Mouse (Mus musculus): Measurements from ENCODE around the gene Poldip3. TPM values are rescaled to one million over a fixed set of nuclear protein-coding genes. Genes with fewer than 3 reads are reported as not detected.

Gene Poldip3
- polyA plus RNA-seq, 1 experiment from 2014 or later, result 159 TPM

- Histone ChIP-seq H3K4me3 (no peak overlapping the region), H3K4me1 (peaks cover 24% of the 10 kb centered on the region), H3K36me3 (no peaks in the 10 kb centered on the region), H3K9me3 (no peaks in the 10 kb centered on the region), H3K4me2 (replicated peaks) (no peak overlapping the region), H3K27me3 (no peaks in the 10 kb centered on the region), H3K27ac (replicated peaks) (no peak overlapping the region), H3K9ac (replicated peaks) (no peak overlapping the region)
- 88% methylated on average over 8 of the region's 8 CpGs for WGBS
- ATAC-seq (replicated peaks), result no peak
These were observed 20.9 kb upstream of the Poldip3 start for GRCm38 (mm10) chr15:83169772-83170722.

GRCm38 (mm10) chr15:83168875-83169771, 19.9 kb upstream of the Poldip3 start:
- Histone ChIP-seq H3K4me3 (no peak overlapping the region), H3K4me2 (replicated peaks) (no peak overlapping the region)

GRCm38 (mm10) chr15:83168311-83168710, 19.1 kb upstream of the Poldip3 start:
- Histone ChIP-seq H3K9ac (replicated peaks) (no peak overlapping the region), H3K4me2 (replicated peaks) (no peak overlapping the region), H3K4me1 (peaks cover 24% of the 10 kb centered on the region), H3K27ac (replicated peaks) (no peak overlapping the region), H3K27me3 (no peaks in the 10 kb centered on the region), H3K36me3 (no peaks in the 10 kb centered on the region), H3K9me3 (no peaks in the 10 kb centered on the region), H3K4me3 (no peak overlapping the region)
- WGBS, result 94% methylated on average over 3 of the region's 3 CpGs
- no peak for ATAC-seq (replicated peaks)

More at GRCm38 (mm10) chr15:83168875-83169771, 19.9 kb upstream of the Poldip3 start:
- Histone ChIP-seq H3K4me1 (peaks cover 24% of the 10 kb centered on the region), H3K36me3 (no peaks in the 10 kb centered on the region), H3K9ac (replicated peaks) (no peak overlapping the region), H3K27me3 (no peaks in the 10 kb centered on the region), H3K27ac (replicated peaks) (no peak overlapping the region), H3K9me3 (no peaks in the 10 kb centered on the region)
- ATAC-seq (replicated peaks), result no peak
- 83% methylated on average over 7 of the region's 7 CpGs for WGBS

GRCm38 (mm10) chr15:83167550-83168065, 18.4 kb upstream of the Poldip3 start:
- no peak for ATAC-seq (replicated peaks)
- no peak overlapping the region for H3K4me3 ChIP-seq
- H3K36me3 ChIP-seq, result no peaks in the 10 kb centered on the region
- 93% methylated on average over 8 of the region's 8 CpGs for WGBS
- no peak overlapping the region for H3K27ac ChIP-seq (replicated peaks)
- no peaks in the 10 kb centered on the region for H3K9me3 ChIP-seq
- H3K27me3 ChIP-seq, result no peaks in the 10 kb centered on the region
- H3K4me2 ChIP-seq (replicated peaks), result no peak overlapping the region
- peaks cover 18% of the 10 kb centered on the region for H3K4me1 ChIP-seq
- H3K9ac ChIP-seq (replicated peaks), result no peak overlapping the region

GRCm38 (mm10) chr15:83167126-83167525, 17.9 kb upstream of the Poldip3 start:
- Histone ChIP-seq H3K4me3 (no peak overlapping the region), H3K27me3 (no peaks in the 10 kb centered on the region), H3K4me2 (replicated peaks) (no peak overlapping the region), H3K9me3 (no peaks in the 10 kb centered on the region), H3K4me1 (peaks cover 16% of the 10 kb centered on the region), H3K9ac (replicated peaks) (no peak overlapping the region), H3K27ac (replicated peaks) (no peak overlapping the region), H3K36me3 (no peaks in the 10 kb centered on the region)
- ATAC-seq (replicated peaks), result no peak
- WGBS, result 87% methylated on average over 5 of the region's 5 CpGs

GRCm38 (mm10) chr15:83166642-83167041, 17.5 kb upstream of the Poldip3 start:
- Histone ChIP-seq H3K4me3 (no peak overlapping the region), H3K4me2 (replicated peaks) (no peak overlapping the region), H3K9ac (replicated peaks) (no peak overlapping the region), H3K9me3 (no peaks in the 10 kb centered on the region), H3K27ac (replicated peaks) (no peak overlapping the region), H3K36me3 (no peaks in the 10 kb centered on the region), H3K27me3 (no peaks in the 10 kb centered on the region), H3K4me1 (peaks cover 16% of the 10 kb centered on the region)
- WGBS, result 83% methylated on average over 3 of the region's 3 CpGs
- no peak for ATAC-seq (replicated peaks)

- no peaks in the 10 kb centered on the region for H3K27me3 ChIP-seq
- no peak overlapping the region for H3K4me2 ChIP-seq (replicated peaks)
- WGBS, result 93% methylated on average over 13 of the region's 13 CpGs
- no peaks in the 10 kb centered on the region for H3K36me3 ChIP-seq
- peaks cover 7% of the 10 kb centered on the region; the same call in 1 of the 2 replicates for H3K4me1 ChIP-seq
- no peak overlapping the region for H3K4me3 ChIP-seq
- ATAC-seq (replicated peaks), result no peak
- no peak overlapping the region for H3K27ac ChIP-seq (replicated peaks)
- H3K9me3 ChIP-seq, result no peaks in the 10 kb centered on the region
- H3K9ac ChIP-seq (replicated peaks), result no peak overlapping the region
These were observed 16.5 kb upstream of the Poldip3 start for GRCm38 (mm10) chr15:83165526-83166315.

GRCm38 (mm10) chr15:83164971-83165471, 15.8 kb upstream of the Poldip3 start:
- ATAC-seq (replicated peaks), result no peak
- 77% methylated on average over 5 of the region's 5 CpGs for WGBS
- Histone ChIP-seq H3K4me1 (peaks cover 3% of the 10 kb centered on the region; the same call in 1 of the 2 replicates), H3K4me3 (no peak overlapping the region), H3K27ac (replicated peaks) (no peak overlapping the region), H3K9me3 (no peaks in the 10 kb centered on the region), H3K27me3 (no peaks in the 10 kb centered on the region), H3K36me3 (peaks cover 3% of the 10 kb centered on the region; the same call in 1 of the 2 replicates), H3K9ac (replicated peaks) (no peak overlapping the region), H3K4me2 (replicated peaks) (no peak overlapping the region)

GRCm38 (mm10) chr15:83162818-83163485, 13.8 kb upstream of the Poldip3 start:
- Histone ChIP-seq H3K4me3 (no peak overlapping the region), H3K9ac (replicated peaks) (no peak overlapping the region), H3K27me3 (no peaks in the 10 kb centered on the region), H3K27ac (replicated peaks) (no peak overlapping the region), H3K4me1 (no peaks in the 10 kb centered on the region), H3K4me2 (replicated peaks) (no peak overlapping the region), H3K36me3 (peaks cover 23% of the 10 kb centered on the region), H3K9me3 (no peaks in the 10 kb centered on the region)
- ATAC-seq (replicated peaks), result no peak
- 93% methylated on average over 11 of the region's 11 CpGs for WGBS

- 93% methylated on average over 4 of the region's 4 CpGs for WGBS
These were observed 12.8 kb upstream of the Poldip3 start for GRCm38 (mm10) chr15:83162001-83162400.

More at GRCm38 (mm10) chr15:83162001-83162400, 12.8 kb upstream of the Poldip3 start:
- no peak overlapping the region for H3K9ac ChIP-seq (replicated peaks)
- H3K27ac ChIP-seq (replicated peaks), result no peak overlapping the region
- H3K27me3 ChIP-seq, result no peaks in the 10 kb centered on the region
- no peak overlapping the region for H3K4me3 ChIP-seq
- no peak for ATAC-seq (replicated peaks)
- H3K4me2 ChIP-seq (replicated peaks), result no peak overlapping the region
- H3K36me3 ChIP-seq, result peaks cover 30% of the 10 kb centered on the region
- H3K9me3 ChIP-seq, result no peaks in the 10 kb centered on the region
- H3K4me1 ChIP-seq, result no peaks in the 10 kb centered on the region
